Mouse (Mus musculus) stomach, embryonic 16.5 days (tissue): ENCODE results near the gene Slco1a6. TPM values are rescaled to one million over a fixed set of nuclear protein-coding genes. Genes with fewer than 3 reads are reported as not detected.
"Not testable (repeated sequence)": the region's sequence is repeated elsewhere in the genome, so short reads cannot be mapped to it uniquely, and the experiment has no call there.

Experiments used
- ATAC-seq: fragments of 200-750 bp; cut with Nextera tagmentation; 2 replicates; pipeline ENCODE4 v1.8.0; 2017; ENCODE audit warnings: moderate number of reproducible peaks, moderate TSS enrichment; ENCODE audit not compliant: insufficient read depth, low FRiP score
- H3K27ac ChIP-seq: fragments of 300-500 bp; sonication (generic); 2 replicates; pipeline ENCODE4 v1.5.1; 2014; ENCODE audit warnings: low read length
- H3K27me3 ChIP-seq: fragments of 300-500 bp; sonication (generic); 2 replicates; pipeline ENCODE4 v1.6.1; 2014; ENCODE audit warnings: low read length, control low read depth, mixed read lengths; ENCODE audit not compliant: control insufficient read depth, insufficient read depth
- H3K36me3 ChIP-seq: fragments of 300-500 bp; sonication (generic); 2 replicates; pipeline ENCODE4 v1.6.1; 2014; ENCODE audit warnings: low read length; ENCODE audit not compliant: control insufficient read depth, insufficient read depth
- H3K4me1 ChIP-seq: fragments of 300-500 bp; sonication (generic); 2 replicates; pipeline ENCODE4 v1.6.1; 2014; ENCODE audit warnings: low read length, control low read depth, mixed read lengths; ENCODE audit not compliant: control insufficient read depth, insufficient read depth
- H3K4me2 ChIP-seq: fragments of 300-500 bp; sonication (generic); 2 replicates; pipeline ENCODE4 v1.6.1; 2014; ENCODE audit warnings: low read depth, low read length, mixed read lengths
- H3K4me3 ChIP-seq: fragments of 300-500 bp; sonication (generic); replicated peaks from 2 replicates; pipeline ENCODE4 v1.5.1; 2014; ENCODE audit warnings: mild to moderate bottlenecking, low read length
- H3K9ac ChIP-seq: fragments of 300-500 bp; sonication (generic); 2 replicates; pipeline ENCODE4 v1.6.1; 2014; ENCODE audit warnings: low read length
- H3K9me3 ChIP-seq: fragments of 300-500 bp; sonication (generic); replicated peaks from 2 replicates; pipeline ENCODE4 v1.6.1; 2016; ENCODE audit warnings: low read length, control low read depth; ENCODE audit not compliant: control insufficient read depth
- WGBS: fragments of 180-500 bp; shearing (Covaris S2); extraction: QIAGEN DNeasy Blood & Tissue Kit; methylation state at CpG from one replicate; pipeline ENCODE4 v1.1.7; 2014; 5-methylcytosine and 5-hydroxymethylcytosine counted together
- polyA plus RNA-seq: library from polyadenylated mRNA; unstranded; fragments of >200 nt; fragmentation: Nextera tagmentation; extraction: Ambion mirVana; gene quantifications from 2 replicates; pipeline ENCODE4 v1.2.1, GENCODE M21; 2015

The Slco1a6 gene
- polyA plus RNA-seq, 1 experiment from 2014 or later, result not detected

DNA sequence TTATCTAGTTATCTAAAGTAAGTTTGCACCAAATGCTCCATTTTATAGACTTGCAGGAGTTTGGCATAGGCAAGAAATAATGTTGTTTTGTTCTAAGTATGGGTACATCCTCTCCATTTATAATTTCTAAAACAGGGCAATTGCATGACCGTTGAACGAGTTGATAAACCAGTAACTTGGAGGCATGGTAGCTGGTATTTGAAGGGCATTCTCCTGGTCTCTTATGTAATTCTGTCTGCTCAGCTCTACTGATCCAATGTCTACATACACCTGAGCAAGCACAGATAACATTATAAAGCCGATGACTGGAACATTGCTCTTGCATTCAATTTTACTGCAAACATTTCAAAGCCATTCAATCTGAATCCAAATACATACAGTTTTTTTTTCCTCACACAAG lies 20.9 kb downstream of the Slco1a6 start:
- H3K4me2 ChIP-seq, result no peak overlapping the region
- H3K36me3 ChIP-seq, result no peaks in the 10 kb centered on the region
- 74% methylated on average over 3 of the region's 3 CpGs for WGBS
- H3K27ac ChIP-seq, result no peak overlapping the region
- no peaks in the 10 kb centered on the region for H3K27me3 ChIP-seq
- H3K9ac ChIP-seq, result no peak overlapping the region
- no peaks in the 10 kb centered on the region for H3K4me1 ChIP-seq
- no peak for ATAC-seq
- H3K9me3 ChIP-seq, result no peaks in the 10 kb centered on the region
- no peak overlapping the region for H3K4me3 ChIP-seq

DNA sequence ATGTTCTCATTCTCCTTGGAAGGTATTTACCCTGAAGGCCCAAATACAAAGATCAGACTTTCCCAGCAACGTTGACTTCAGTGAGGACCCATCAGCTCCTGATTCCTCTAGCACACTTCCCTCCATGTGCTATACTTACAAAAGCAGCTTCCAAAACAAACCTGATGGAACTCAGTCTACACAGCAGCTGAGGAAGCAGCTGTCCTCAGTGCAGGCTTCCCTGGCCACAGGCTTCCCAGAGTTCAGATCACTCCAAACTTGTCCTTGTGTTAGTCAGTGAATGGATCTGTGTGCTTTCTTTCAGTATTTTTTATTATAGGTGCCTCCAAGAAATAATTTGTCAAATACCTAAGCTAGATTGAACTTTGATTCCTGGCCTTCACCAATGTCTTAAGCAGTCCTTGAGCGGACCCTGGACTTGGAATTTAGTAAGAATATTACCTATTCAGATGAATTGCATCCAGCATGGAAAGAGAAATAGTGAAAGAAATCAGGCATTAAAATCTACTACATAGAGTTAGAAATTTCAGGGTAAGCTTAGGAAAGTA lies 22.4 kb downstream of the Slco1a6 start:
- Histone ChIP-seq H3K27ac (no peak overlapping the region), H3K9ac (no peak overlapping the region), H3K4me2 (no peak overlapping the region), H3K27me3 (no peaks in the 10 kb centered on the region), H3K9me3 (no peaks in the 10 kb centered on the region), H3K4me3 (no peak overlapping the region), H3K36me3 (no peaks in the 10 kb centered on the region), H3K4me1 (no peaks in the 10 kb centered on the region)
- WGBS, result 76% methylated on average over 2 of the region's 2 CpGs
- ATAC-seq, result no peak

DNA sequence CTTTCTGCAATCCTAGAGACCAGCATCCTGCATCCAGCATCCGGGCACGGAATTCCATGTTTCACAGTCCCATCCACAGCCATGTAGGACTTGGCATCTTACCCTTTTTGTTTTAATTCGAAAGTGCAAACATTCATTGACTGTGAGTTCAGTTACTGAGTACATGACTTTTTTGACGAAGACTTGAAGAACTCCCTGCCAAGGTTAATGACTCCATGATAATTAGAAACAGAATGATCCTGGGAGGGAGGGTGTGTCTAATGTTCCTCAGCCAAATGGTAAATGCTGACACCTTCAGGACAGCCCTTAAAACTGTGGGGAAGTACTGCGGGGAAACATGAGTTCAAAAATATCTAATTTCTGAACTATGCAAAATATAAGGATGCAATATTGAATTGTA lies 44.9 kb downstream of the Slco1a6 start:
- 82% methylated on average over 5 of the region's 5 CpGs for WGBS

DNA sequence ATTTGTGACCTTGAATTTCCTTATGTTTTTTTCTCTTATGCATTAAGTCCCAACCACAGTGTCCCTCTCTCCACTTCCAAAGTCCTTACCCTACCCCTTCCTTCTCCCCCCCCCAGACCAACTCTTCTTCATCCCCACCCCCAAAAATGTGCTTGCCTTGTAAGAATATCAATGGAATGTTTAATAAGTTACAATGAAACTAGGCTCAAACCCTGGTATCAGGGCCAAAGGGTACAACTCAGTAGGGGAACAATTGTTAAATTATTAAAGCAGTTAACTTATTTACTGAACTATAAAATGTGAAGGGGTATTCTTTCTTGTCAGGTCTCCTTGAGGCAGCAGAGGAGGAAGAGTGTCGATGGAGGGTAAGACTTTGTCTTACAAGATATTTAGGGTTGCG lies 47.1 kb downstream of the Slco1a6 start:
- 93% methylated on average over 2 of the region's 2 CpGs for WGBS
- ATAC-seq, result no peak
- no peak overlapping the region for H3K9ac ChIP-seq

More for the DNA sequence above, 44.9 kb downstream of the Slco1a6 start:
- no peaks in the 10 kb centered on the region for H3K9me3 ChIP-seq
- H3K27me3 ChIP-seq, result no peaks in the 10 kb centered on the region
- no peak overlapping the region for H3K4me3 ChIP-seq
- no peaks in the 10 kb centered on the region for H3K4me1 ChIP-seq
- H3K36me3 ChIP-seq, result no peaks in the 10 kb centered on the region
- H3K4me2 ChIP-seq, result no peak overlapping the region
- ATAC-seq, result no peak
- H3K27ac ChIP-seq, result no peak overlapping the region
- H3K9ac ChIP-seq, result no peak overlapping the region

GRCm38 (mm10) chr6:142154081-142154480 lies 54.2 kb downstream of the Slco1a6 start:
- H3K9ac ChIP-seq, H3K36me3 ChIP-seq, ATAC-seq, H3K27me3 ChIP-seq, H3K4me3 ChIP-seq, H3K4me1 ChIP-seq, H3K4me2 ChIP-seq, H3K9me3 ChIP-seq, H3K27ac ChIP-seq: not testable (repeated sequence)
- whole genome bisulfite sequencing, result 93% methylated on average over 3 of the region's 10 CpGs

More for the DNA sequence above, 47.1 kb downstream of the Slco1a6 start:
- no peak overlapping the region for H3K4me3 ChIP-seq
- no peaks in the 10 kb centered on the region for H3K4me1 ChIP-seq
- H3K36me3 ChIP-seq, result no peaks in the 10 kb centered on the region
- no peaks in the 10 kb centered on the region for H3K27me3 ChIP-seq
- no peak overlapping the region for H3K27ac ChIP-seq
- H3K4me2 ChIP-seq, result no peak overlapping the region
- no peaks in the 10 kb centered on the region for H3K9me3 ChIP-seq

- H3K4me2 ChIP-seq, result no peak overlapping the region
- no peaks in the 10 kb centered on the region for H3K9me3 ChIP-seq
- H3K4me3 ChIP-seq, result no peak overlapping the region
- no peak overlapping the region for H3K9ac ChIP-seq
- H3K36me3 ChIP-seq, result no peaks in the 10 kb centered on the region
- no peaks in the 10 kb centered on the region for H3K4me1 ChIP-seq
- 97% methylated on average over 1 of the region's 1 CpGs for WGBS
- no peaks in the 10 kb centered on the region for H3K27me3 ChIP-seq
- ATAC-seq, result no peak
- no peak overlapping the region for H3K27ac ChIP-seq
Measured at GRCm38 (mm10) chr6:142148371-142148770, 60.0 kb downstream of the Slco1a6 start.

GRCm38 (mm10) chr6:142111667-142112305 lies 96.5 kb downstream of the Slco1a6 start:
- Histone ChIP-seq H3K4me2 (no peak overlapping the region), H3K4me3 (no peak overlapping the region), H3K9ac (no peak overlapping the region), H3K27me3 (no peaks in the 10 kb centered on the region), H3K36me3 (no peaks in the 10 kb centered on the region), H3K27ac (no peak overlapping the region), H3K9me3 (no peaks in the 10 kb centered on the region), H3K4me1 (no peaks in the 10 kb centered on the region)
- no peak for ATAC-seq
- WGBS, result 85% methylated on average over 3 of the region's 3 CpGs

DNA sequence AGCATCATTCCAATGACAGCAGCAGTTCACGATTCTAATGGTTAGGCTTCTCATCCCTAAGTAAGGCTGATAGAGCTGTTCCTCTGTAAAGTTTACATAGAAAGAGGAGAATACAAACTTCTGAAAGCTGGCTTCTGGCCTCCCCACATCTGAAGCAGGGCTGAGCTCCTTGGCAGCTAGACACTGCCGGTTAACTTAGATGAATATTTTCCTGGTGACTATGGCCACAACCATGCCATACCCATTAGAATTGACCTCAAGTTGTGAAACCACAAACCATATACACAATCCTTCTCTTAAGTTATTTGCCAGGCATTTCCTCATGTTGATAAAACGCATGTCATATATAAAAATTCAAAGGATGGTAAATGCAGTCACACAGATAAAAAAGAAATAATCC lies 117.2 kb downstream of the Slco1a6 start:
- 73% methylated on average over 3 of the region's 3 CpGs for WGBS
- no peak overlapping the region for H3K9ac ChIP-seq
- no peaks in the 10 kb centered on the region for H3K9me3 ChIP-seq
- no peaks in the 10 kb centered on the region for H3K36me3 ChIP-seq
- ATAC-seq, result no peak
- no peaks in the 10 kb centered on the region for H3K27me3 ChIP-seq
- H3K27ac ChIP-seq, result no peak overlapping the region
- no peaks in the 10 kb centered on the region for H3K4me1 ChIP-seq
- no peak overlapping the region for H3K4me2 ChIP-seq
- H3K4me3 ChIP-seq, result no peak overlapping the region

DNA sequence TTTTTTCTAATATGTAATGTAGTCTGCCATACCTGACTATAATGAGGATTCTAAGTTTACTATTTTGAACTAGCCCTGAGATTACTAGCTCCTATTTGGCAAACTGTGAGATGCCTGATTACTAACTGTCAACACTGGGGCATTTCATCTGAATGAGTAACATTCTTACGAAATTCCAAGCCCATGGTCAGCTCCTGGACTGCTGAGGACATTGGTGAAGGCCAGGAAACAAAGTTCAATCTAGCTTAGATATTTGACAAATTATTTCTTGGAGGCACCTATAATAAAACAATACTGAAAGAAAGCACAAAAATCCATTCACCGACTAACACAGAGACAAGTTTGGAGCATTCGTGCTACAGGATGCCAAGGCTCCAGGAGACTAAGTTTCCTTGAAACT lies 150.0 kb downstream of the Slco1a6 start:
- not testable (repeated sequence) for H3K27me3 ChIP-seq, H3K27ac ChIP-seq, H3K9ac ChIP-seq, H3K4me3 ChIP-seq, H3K9me3 ChIP-seq, H3K4me1 ChIP-seq, ATAC-seq, H3K36me3 ChIP-seq, H3K4me2 ChIP-seq
- WGBS, result 75% methylated on average over 3 of the region's 3 CpGs
